Mouse (Mus musculus) lung, embryonic 16.5 days (tissue): ENCODE measurements around the gene Man2a1. TPM values are rescaled to one million over a fixed set of nuclear protein-coding genes. Genes with fewer than 3 reads are reported as not detected.

Experiments
- ATAC-seq: fragments of 200-750 bp; cut with Nextera tagmentation; 2 replicates; pipeline ENCODE4 v1.8.0; 2017; ENCODE audit warnings: low read depth, mild to moderate bottlenecking, moderate library complexity
- H3K27ac ChIP-seq: fragments of 300-500 bp; sonication (generic); 2 replicates; pipeline ENCODE4 v1.5.1; 2014; ENCODE audit warnings: mild to moderate bottlenecking, control low read depth, low read length
- H3K27me3 ChIP-seq: fragments of 300-500 bp; sonication (generic); 2 replicates; pipeline ENCODE4 v1.6.1; 2014; ENCODE audit warnings: low read depth, low read length, mixed read lengths; ENCODE audit not compliant: control insufficient read depth, insufficient read depth
- H3K36me3 ChIP-seq: fragments of 300-500 bp; sonication (generic); 2 replicates; pipeline ENCODE4 v1.6.1; 2014; ENCODE audit warnings: low read length; ENCODE audit not compliant: control insufficient read depth, insufficient read depth
- H3K4me1 ChIP-seq: fragments of 300-500 bp; sonication (generic); replicated peaks from 2 replicates; pipeline ENCODE4 v1.6.1; 2014; ENCODE audit warnings: low read length, mixed read lengths; ENCODE audit not compliant: control insufficient read depth, insufficient read depth
- H3K4me2 ChIP-seq: fragments of 300-500 bp; sonication (generic); 2 replicates; pipeline ENCODE4 v1.6.1; 2014; ENCODE audit warnings: low read depth, low read length, control low read depth
- H3K4me3 ChIP-seq: fragments of 300-500 bp; sonication (generic); 2 replicates; pipeline ENCODE4 v1.5.1; 2014; ENCODE audit warnings: mild to moderate bottlenecking, low read length, control low read depth
- H3K9ac ChIP-seq: fragments of 300-500 bp; sonication (generic); 2 replicates; pipeline ENCODE4 v1.6.1; 2014; ENCODE audit warnings: low read length, control low read depth
- H3K9me3 ChIP-seq: fragments of 300-500 bp; sonication (generic); 2 replicates; pipeline ENCODE4 v1.6.1; 2016; ENCODE audit warnings: low read length; ENCODE audit not compliant: control insufficient read depth
- WGBS: fragments of 180-500 bp; shearing (Covaris S2); extraction: QIAGEN DNeasy Blood & Tissue Kit; methylation state at CpG from one replicate; pipeline ENCODE4 v1.1.7; 2014; 5-methylcytosine and 5-hydroxymethylcytosine counted together
- polyA plus RNA-seq: library from polyadenylated mRNA; unstranded; fragments of >200 nt; fragmentation: Nextera tagmentation; extraction: Ambion mirVana; gene quantifications from 2 replicates; pipeline ENCODE4 v1.2.1, GENCODE M21; 2015

Man2a1 gene
- polyA plus RNA-seq, 1 experiment from 2014 or later = 8.8 TPM

DNA sequence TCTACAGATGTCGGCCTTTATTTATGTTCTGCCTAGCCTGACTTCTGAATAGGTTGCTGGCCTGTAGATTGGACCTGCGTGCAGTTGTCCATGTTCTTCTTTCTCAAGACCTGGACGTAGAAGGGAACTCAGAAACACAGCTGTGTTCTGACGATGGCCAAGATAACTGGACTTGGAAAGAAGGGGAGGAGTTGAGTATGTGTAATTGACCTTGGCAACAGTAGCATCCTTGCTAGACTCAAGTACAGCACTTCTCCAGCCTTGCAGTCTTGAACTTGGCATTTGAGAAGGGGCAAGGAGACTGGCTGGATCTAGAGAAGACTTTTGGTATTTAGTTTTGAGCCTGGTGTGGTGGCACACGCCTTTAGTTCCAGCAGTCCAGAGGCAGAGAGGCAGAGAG lies 10.9 kb downstream of the Man2a1 start:
- no peak for ATAC-seq
- peaks cover 31% of the 10 kb centered on the region for H3K4me1 ChIP-seq
- no peak overlapping the region for H3K9ac ChIP-seq
- H3K27me3 ChIP-seq = no peaks in the 10 kb centered on the region
- H3K4me3 ChIP-seq = no peak overlapping the region
- H3K27ac ChIP-seq = peak overlapping the region; percentile 24; the same call in 1 of the 2 replicates
- H3K36me3 ChIP-seq = no peaks in the 10 kb centered on the region
- WGBS = 63% methylated on average over 5 of the region's 5 CpGs
- no peaks in the 10 kb centered on the region for H3K9me3 ChIP-seq
- H3K4me2 ChIP-seq = no peak overlapping the region

DNA sequence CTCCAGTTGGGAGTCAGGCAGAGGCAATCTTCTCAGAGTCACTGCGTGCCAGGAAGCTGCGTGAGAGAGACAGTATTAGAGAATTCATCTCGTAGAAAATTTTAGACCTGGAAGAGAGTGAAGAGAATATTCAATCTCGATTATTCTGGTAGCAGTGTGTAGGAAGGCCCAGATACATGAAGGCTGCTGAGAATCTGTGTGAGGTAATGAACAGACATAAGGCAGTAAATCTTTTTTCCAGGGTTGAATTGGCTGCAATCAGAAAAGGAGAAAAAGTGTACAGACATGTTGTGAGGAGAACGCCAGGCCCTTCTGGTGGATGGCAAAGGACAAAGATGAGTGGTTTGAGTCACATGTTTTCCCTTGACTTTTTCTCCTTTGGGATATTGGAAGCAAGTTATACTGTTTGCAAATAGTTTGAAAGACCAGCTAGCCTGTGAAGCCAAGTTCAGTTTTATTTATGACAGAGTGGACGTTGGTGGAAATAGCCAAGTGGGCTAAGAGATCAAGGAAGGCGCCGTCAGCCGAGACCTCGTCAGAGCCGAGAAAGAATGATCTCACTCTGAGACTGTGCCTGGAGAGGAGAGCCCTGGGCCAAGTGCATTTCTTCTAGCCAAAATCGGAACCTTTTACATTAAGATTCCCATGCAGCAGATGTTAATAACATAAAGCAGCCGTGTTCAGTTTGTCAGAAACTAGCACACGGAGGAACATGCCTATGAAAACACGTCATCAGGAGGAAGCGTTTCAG lies 11.8 kb downstream of the Man2a1 start:
- Histone ChIP-seq H3K4me1 (peaks cover 31% of the 10 kb centered on the region), H3K4me2 (no peak overlapping the region), H3K27ac (peak overlapping the region; percentile 77), H3K27me3 (no peaks in the 10 kb centered on the region), H3K4me3 (no peak overlapping the region), H3K9ac (no peak overlapping the region), H3K9me3 (no peaks in the 10 kb centered on the region), H3K36me3 (no peaks in the 10 kb centered on the region)
- peak; percentile 86 for ATAC-seq
- WGBS = 57% methylated on average over 16 of the region's 16 CpGs

DNA sequence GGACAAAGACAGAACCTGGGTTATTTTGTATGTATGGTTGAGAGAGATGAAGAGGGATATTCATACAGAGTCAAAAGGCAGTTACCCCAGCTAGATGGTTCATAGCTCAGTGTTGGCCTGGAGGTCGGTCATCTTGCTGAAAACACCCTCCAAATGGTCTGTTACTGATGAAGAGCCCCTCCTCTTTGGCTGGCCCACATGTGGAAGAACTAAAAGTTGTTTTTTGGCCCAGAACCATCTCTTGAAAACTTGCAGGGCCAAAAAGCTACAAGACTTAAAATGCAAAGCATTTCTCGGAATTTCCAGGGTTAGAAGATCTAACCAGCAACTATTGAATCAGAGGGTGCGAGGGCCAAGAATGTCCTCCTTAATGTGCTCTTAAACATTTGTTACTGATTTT lies 12.4 kb downstream of the Man2a1 start:
- H3K27ac ChIP-seq = peak overlapping the region; percentile 77
- H3K4me1 ChIP-seq = peaks cover 31% of the 10 kb centered on the region
- no peaks in the 10 kb centered on the region for H3K36me3 ChIP-seq
- H3K27me3 ChIP-seq = no peaks in the 10 kb centered on the region
- WGBS = 56% methylated on average over 3 of the region's 3 CpGs
- H3K4me3 ChIP-seq = no peak overlapping the region
- no peak overlapping the region for H3K9ac ChIP-seq
- peak; percentile 78 for ATAC-seq
- H3K9me3 ChIP-seq = no peaks in the 10 kb centered on the region
- no peak overlapping the region for H3K4me2 ChIP-seq

DNA sequence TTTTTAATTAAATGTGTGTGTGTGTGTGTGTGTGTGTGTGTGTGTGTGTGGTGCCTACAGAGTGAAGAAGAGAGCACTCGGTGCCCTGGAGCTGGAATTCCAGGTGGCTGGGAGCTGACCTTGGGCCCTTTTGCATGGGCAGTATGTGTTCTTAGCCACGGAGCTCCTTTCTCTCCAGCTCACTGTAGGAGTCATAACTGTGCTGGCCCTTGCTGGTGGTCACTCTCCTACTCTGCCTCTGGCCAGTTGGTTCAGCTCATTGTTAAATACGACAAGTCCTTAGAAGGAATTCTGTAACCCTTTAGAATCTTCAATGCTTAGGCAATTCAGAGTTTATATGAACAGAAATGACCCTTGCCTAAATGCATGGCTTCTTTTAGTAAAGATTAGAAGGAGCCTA lies 12.8 kb downstream of the Man2a1 start:
- Histone ChIP-seq H3K4me2 (no peak overlapping the region), H3K4me3 (no peak overlapping the region), H3K27me3 (no peaks in the 10 kb centered on the region), H3K9ac (no peak overlapping the region), H3K36me3 (no peaks in the 10 kb centered on the region), H3K9me3 (no peaks in the 10 kb centered on the region), H3K4me1 (peaks cover 31% of the 10 kb centered on the region), H3K27ac (peak overlapping the region; percentile 71; the same call in 1 of the 2 replicates)
- WGBS = 43% methylated on average over 3 of the region's 3 CpGs
- ATAC-seq = peak; percentile 53

DNA sequence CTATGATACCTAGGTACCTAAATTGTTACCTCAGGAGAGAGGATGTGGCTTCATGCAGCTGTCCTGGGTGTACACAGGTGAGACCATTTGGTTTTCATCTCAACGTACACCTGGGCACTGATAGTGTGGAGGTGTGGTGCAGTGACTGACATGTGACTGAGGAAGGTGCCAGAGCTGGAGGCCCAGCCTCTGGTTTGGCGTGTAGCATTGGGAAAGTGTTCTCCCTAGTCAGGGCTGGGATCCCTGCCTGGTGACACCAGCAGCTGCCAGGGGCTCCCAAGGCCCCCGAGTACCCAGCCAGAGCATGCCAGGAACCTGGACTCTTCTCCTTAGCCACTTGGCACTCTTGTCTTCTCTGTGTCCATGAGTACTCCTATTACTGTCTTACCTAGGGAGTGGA lies 14.3 kb downstream of the Man2a1 start:
- no peaks in the 10 kb centered on the region for H3K27me3 ChIP-seq
- 85% methylated on average over 3 of the region's 3 CpGs for WGBS
- ATAC-seq = no peak

DNA sequence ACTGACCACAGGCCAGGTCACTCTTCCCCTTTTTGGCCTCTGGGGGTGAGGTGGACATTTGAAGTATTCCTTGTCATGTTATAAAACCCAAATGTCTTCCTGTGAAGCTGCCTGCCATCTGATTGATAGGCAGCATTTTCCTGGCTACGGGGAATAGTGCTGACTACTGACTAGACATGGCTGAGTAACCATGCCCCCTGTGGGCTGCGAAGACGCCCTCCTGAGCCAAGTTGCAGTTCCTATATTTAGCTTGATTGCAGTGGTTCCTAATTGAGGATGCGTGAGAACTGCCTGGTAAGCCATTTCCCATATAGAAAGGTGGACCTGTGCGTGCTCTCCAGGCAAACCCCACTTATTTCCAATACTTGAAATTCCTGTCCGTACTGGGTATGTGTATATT lies 14.9 kb downstream of the Man2a1 start:
- H3K9me3 ChIP-seq = no peaks in the 10 kb centered on the region
- peaks cover 27% of the 10 kb centered on the region for H3K4me1 ChIP-seq
- H3K27me3 ChIP-seq = no peaks in the 10 kb centered on the region
- no peak overlapping the region for H3K27ac ChIP-seq
- 69% methylated on average over 6 of the region's 6 CpGs for WGBS
- H3K9ac ChIP-seq = no peak overlapping the region
- ATAC-seq = no peak
- no peak overlapping the region for H3K4me3 ChIP-seq
- no peaks in the 10 kb centered on the region for H3K36me3 ChIP-seq
- no peak overlapping the region for H3K4me2 ChIP-seq

More for the DNA sequence above, 14.3 kb downstream of the Man2a1 start:
- Histone ChIP-seq H3K4me1 (peaks cover 28% of the 10 kb centered on the region), H3K27ac (no peak overlapping the region), H3K9me3 (no peaks in the 10 kb centered on the region), H3K36me3 (no peaks in the 10 kb centered on the region), H3K4me3 (no peak overlapping the region), H3K4me2 (no peak overlapping the region), H3K9ac (no peak overlapping the region)

DNA sequence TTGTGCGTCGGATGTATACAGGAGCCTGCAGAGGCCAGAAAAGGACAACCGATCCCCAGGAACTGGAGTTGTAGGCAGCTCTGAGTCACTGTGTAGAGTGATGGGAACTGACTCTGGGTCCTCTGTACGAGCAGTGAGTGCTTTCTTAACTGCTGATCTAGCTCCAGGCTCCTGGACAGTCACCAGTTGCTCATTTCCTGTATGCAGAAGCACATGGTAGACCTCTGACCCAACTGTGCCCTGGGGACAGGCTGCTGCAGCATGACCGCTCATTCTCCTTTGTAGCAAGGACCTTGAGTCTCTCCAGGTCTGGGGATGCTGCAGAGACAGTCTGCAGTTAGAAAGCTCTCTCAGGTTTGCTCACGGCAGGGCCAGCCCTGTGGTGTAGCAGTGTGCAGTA lies 15.7 kb downstream of the Man2a1 start:
- H3K36me3 ChIP-seq = no peaks in the 10 kb centered on the region
- no peak overlapping the region for H3K4me3 ChIP-seq
- H3K9ac ChIP-seq = no peak overlapping the region
- H3K4me2 ChIP-seq = no peak overlapping the region
- ATAC-seq = no peak
- H3K4me1 ChIP-seq = peaks cover 23% of the 10 kb centered on the region
- no peaks in the 10 kb centered on the region for H3K9me3 ChIP-seq
- no peaks in the 10 kb centered on the region for H3K27me3 ChIP-seq
- WGBS = 83% methylated on average over 6 of the region's 6 CpGs
- no peak overlapping the region for H3K27ac ChIP-seq

DNA sequence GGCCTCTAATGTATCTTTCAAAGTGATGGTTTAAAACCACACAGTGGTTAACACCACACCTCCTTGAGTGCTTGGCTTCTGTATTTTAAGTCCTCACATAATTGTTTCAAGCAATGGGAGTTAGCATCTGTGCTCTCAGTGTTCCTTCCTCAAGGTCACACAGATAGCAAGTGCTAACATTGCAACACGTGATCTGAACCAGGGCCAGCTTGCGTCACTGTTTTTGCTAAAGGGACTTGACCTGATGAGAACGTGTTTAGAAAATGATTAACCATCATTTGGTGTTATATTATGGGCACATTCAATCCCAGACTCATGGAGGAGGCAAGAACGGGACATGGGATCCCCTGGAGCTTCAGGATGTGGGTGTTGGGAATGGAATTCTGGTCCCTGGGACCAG lies 17.3 kb downstream of the Man2a1 start:
- ATAC-seq = no peak
- Histone ChIP-seq H3K4me1 (peaks cover 12% of the 10 kb centered on the region), H3K27ac (no peak overlapping the region)

DNA sequence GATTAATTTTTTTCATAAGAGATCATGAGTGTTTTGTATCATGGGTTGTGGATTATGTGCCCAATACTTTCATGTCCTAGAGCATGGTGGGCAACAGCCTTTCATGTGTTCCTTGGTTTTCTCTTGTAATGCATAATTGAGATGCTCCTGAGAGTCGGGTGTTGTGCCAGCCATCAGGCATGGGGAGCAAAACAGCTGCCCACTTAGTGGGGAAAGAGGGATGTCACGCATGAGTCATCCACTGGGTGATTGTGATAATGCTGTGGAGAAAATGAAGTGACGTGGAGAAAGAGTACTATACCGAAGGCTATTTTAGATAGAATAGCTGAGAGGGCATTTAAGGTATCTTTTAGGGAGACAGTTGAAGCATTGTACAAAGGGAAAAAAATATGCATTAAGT lies 18.5 kb downstream of the Man2a1 start:
- no peak overlapping the region for H3K4me2 ChIP-seq
- 81% methylated on average over 4 of the region's 4 CpGs for WGBS
- ATAC-seq = no peak
- peaks cover 9% of the 10 kb centered on the region for H3K4me1 ChIP-seq
- no peaks in the 10 kb centered on the region for H3K9me3 ChIP-seq
- H3K36me3 ChIP-seq = no peaks in the 10 kb centered on the region
- no peaks in the 10 kb centered on the region for H3K27me3 ChIP-seq
- H3K4me3 ChIP-seq = no peak overlapping the region
- H3K9ac ChIP-seq = no peak overlapping the region
- H3K27ac ChIP-seq = no peak overlapping the region

More for the DNA sequence above, 17.3 kb downstream of the Man2a1 start:
- H3K9ac ChIP-seq = no peak overlapping the region
- H3K4me3 ChIP-seq = no peak overlapping the region
- H3K4me2 ChIP-seq = no peak overlapping the region
- WGBS = 49% methylated on average over 4 of the region's 4 CpGs
- H3K27me3 ChIP-seq = no peaks in the 10 kb centered on the region
- no peaks in the 10 kb centered on the region for H3K9me3 ChIP-seq
- no peaks in the 10 kb centered on the region for H3K36me3 ChIP-seq
